Mouse (Mus musculus): ENCODE data around the gene Notch2.

DNA sequence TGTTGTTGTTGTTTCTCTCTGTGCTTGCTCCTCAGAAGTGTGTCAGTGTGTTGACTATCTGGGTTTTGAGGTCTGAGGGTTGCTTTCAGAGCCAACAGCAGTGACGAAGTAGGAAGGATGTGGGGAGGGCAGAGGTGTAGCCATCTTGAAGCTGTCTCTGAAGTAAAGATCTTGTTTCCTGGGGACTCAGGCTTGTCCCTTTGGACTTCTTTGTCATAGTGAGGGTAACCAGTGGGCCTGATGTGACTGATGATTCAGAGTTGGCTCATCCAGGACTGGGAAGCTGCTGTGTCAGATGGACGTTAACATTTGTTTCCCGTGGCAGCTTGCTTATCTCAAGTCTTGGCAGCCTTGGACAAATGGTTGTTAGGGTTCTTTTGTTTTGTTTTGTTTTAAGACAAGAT is 14.0 kb downstream of the Notch2 start:
- TF ChIP-seq CTCF (IDR thresholded peaks at IDR 0.05; ENCODE audit: borderline replicate concordance, control insufficient read depth, extremely low read depth, insufficient read depth, low read length, poor library complexity) (no peak), POLR2A (IDR thresholded peaks at IDR 0.05; ENCODE audit: control insufficient read depth, extremely low read depth, insufficient read depth, low read length, poor library complexity) (no peak)

Measured in thymus, adult 2 months (tissue).